Mouse (Mus musculus) forebrain, postnatal 0 days (tissue): ENCODE measurements at regions not wholly inside any gene's neighbourhood (a gene's known extent, or its start where the extent isn't known, plus 50 kb on each side); places are given as distances from the start of the nearest gene placed in this dataset.

ENCODE experiments used
- ATAC-seq: fragments of 200-750 bp; cut with Nextera tagmentation; 2 replicates; pipeline ENCODE4 v1.8.0; 2017; ENCODE audit warnings: mild to moderate bottlenecking, moderate library complexity
- DNase-seq: peaks from one replicate; pipeline ENCODE4 v3.0.0-alpha.2; 2015
- H3K27ac ChIP-seq: fragments of 300-500 bp; sonication (generic); 2 replicates; pipeline ENCODE4 v1.5.1; 2014; ENCODE audit warnings: low read depth, mild to moderate bottlenecking, antibody characterized with exemption, low read length, moderate library complexity, mixed read lengths
- H3K27me3 ChIP-seq: fragments of 300-500 bp; sonication (generic); 2 replicates; pipeline ENCODE4 v1.6.1; 2014; ENCODE audit warnings: mild to moderate bottlenecking, low read length, mixed read lengths; ENCODE audit not compliant: insufficient read depth
- H3K36me3 ChIP-seq: fragments of 300-500 bp; sonication (generic); 2 replicates; pipeline ENCODE4 v1.6.1; 2014; ENCODE audit warnings: mild to moderate bottlenecking, moderate library complexity; ENCODE audit not compliant: insufficient read depth
- H3K4me1 ChIP-seq: fragments of 300-500 bp; sonication (generic); 2 replicates; pipeline ENCODE4 v1.6.1; 2014; ENCODE audit warnings: antibody characterized with exemption; ENCODE audit not compliant: insufficient read depth
- H3K4me2 ChIP-seq: fragments of 300-500 bp; sonication (generic); 2 replicates; pipeline ENCODE4 v1.6.1; 2014; ENCODE audit warnings: low read depth, mild to moderate bottlenecking, moderate library complexity
- H3K4me3 ChIP-seq: fragments of 300-500 bp; sonication (generic); 2 replicates; pipeline ENCODE4 v1.5.1; 2014; ENCODE audit warnings: low read depth, low read length, mixed read lengths
- H3K9ac ChIP-seq: fragments of 300-500 bp; sonication (generic); 2 replicates; pipeline ENCODE4 v1.6.1; 2014; ENCODE audit warnings: mild to moderate bottlenecking
- H3K9me3 ChIP-seq: fragments of 300-500 bp; sonication (generic); 2 replicates; pipeline ENCODE4 v1.6.1; 2016; ENCODE audit warnings: low read length
- CTCF ChIP-seq: sonication (generic); IDR thresholded peaks from 2 replicates; pipeline ENCODE4 v1.5.1; 2016; ENCODE audit warnings: antibody characterized with exemption, control low read depth, low read depth
- WGBS: fragments of 180-500 bp; shearing (Covaris S2); extraction: QIAGEN DNeasy Blood & Tissue Kit; methylation state at CpG from one replicate; pipeline ENCODE4 v1.1.7; 2014; 5-methylcytosine and 5-hydroxymethylcytosine counted together

GRCm38 (mm10) chr3:104284961-104285360, 64.8 kb upstream of the Magi3 start:
- Histone ChIP-seq H3K27ac (no peak overlapping the region), H3K9ac (no peak overlapping the region), H3K27me3 (no peaks in the 10 kb centered on the region), H3K9me3 (no peaks in the 10 kb centered on the region), H3K4me2 (no peak overlapping the region), H3K36me3 (no peaks in the 10 kb centered on the region), H3K4me3 (no peak overlapping the region), H3K4me1 (no peaks in the 10 kb centered on the region)
- 88% methylated on average over 2 of the region's 2 CpGs for WGBS
- no peak for TF ChIP-seq CTCF
- no peak for DNase-seq
- no peak for ATAC-seq

GRCm38 (mm10) chr3:104283855-104284254, 63.7 kb upstream of the Magi3 start:
- no peak overlapping the region for H3K27ac ChIP-seq
- H3K9ac ChIP-seq, result no peak overlapping the region
- H3K9me3 ChIP-seq, result no peaks in the 10 kb centered on the region
- H3K4me2 ChIP-seq, result no peak overlapping the region
- no peaks in the 10 kb centered on the region for H3K4me1 ChIP-seq
- no peak overlapping the region for H3K4me3 ChIP-seq
- no peak for TF ChIP-seq CTCF
- no peaks in the 10 kb centered on the region for H3K36me3 ChIP-seq
- no peaks in the 10 kb centered on the region for H3K27me3 ChIP-seq
- ATAC-seq (peak; percentile 66; the same call in 1 of the 2 replicates), DNase-seq (peak; percentile 40)
- WGBS, result 55% methylated on average over 5 of the region's 5 CpGs

GRCm38 (mm10) chr3:104279505-104279904, 59.3 kb upstream of the Magi3 start:
- 89% methylated on average over 6 of the region's 6 CpGs for WGBS
- Histone ChIP-seq H3K27me3 (no peaks in the 10 kb centered on the region), H3K4me3 (no peak overlapping the region), H3K36me3 (no peaks in the 10 kb centered on the region), H3K27ac (no peak overlapping the region), H3K4me1 (no peaks in the 10 kb centered on the region), H3K4me2 (no peak overlapping the region), H3K9me3 (no peaks in the 10 kb centered on the region), H3K9ac (no peak overlapping the region)
- no peak for DNase-seq
- TF ChIP-seq CTCF, result no peak
- ATAC-seq, result no peak

GRCm38 (mm10) chr3:104274718-104275302, 54.6 kb upstream of the Magi3 start:
- Histone ChIP-seq H3K4me1 (no peaks in the 10 kb centered on the region), H3K4me2 (no peak overlapping the region), H3K4me3 (no peak overlapping the region), H3K9me3 (no peaks in the 10 kb centered on the region), H3K9ac (no peak overlapping the region), H3K27me3 (no peaks in the 10 kb centered on the region), H3K36me3 (no peaks in the 10 kb centered on the region), H3K27ac (no peak overlapping the region)
- no peak for ATAC-seq
- TF ChIP-seq CTCF, result no peak
- DNase-seq, result no peak
- WGBS, result 16% methylated on average over 1 of the region's 1 CpGs

- H3K4me3 ChIP-seq, result no peak overlapping the region
- H3K27me3 ChIP-seq, result no peaks in the 10 kb centered on the region
- H3K36me3 ChIP-seq, result no peaks in the 10 kb centered on the region
- TF ChIP-seq CTCF, result no peak
- ATAC-seq (no peak), DNase-seq (no peak)
- H3K4me1 ChIP-seq, result no peaks in the 10 kb centered on the region
- H3K9me3 ChIP-seq, result no peaks in the 10 kb centered on the region
- no peak overlapping the region for H3K9ac ChIP-seq
- no peak overlapping the region for H3K27ac ChIP-seq
- no peak overlapping the region for H3K4me2 ChIP-seq
Measured at GRCm38 (mm10) chr3:104274084-104274483, 53.9 kb upstream of the Magi3 start.
